Mouse (Mus musculus) hindbrain, embryonic 16.5 days (tissue): ENCODE measurements around the gene Noa1. TPM values are rescaled to one million over a fixed set of nuclear protein-coding genes. Genes with fewer than 3 reads are reported as not detected.

Source experiments
- ATAC-seq: fragments of 200-750 bp; cut with Nextera tagmentation; 2 replicates; pipeline ENCODE4 v1.8.0; 2017; ENCODE audit warnings: moderate TSS enrichment, moderate library complexity
- H3K27ac ChIP-seq: fragments of 300-500 bp; sonication (generic); 2 replicates; pipeline ENCODE4 v1.5.1; 2014; ENCODE audit warnings: low read depth, mild to moderate bottlenecking, control low read depth, low read length, moderate library complexity
- H3K27me3 ChIP-seq: fragments of 300-500 bp; sonication (generic); replicated peaks from 2 replicates; pipeline ENCODE4 v1.6.1; 2014; ENCODE audit warnings: low read length; ENCODE audit not compliant: control insufficient read depth, insufficient read depth
- H3K36me3 ChIP-seq: fragments of 300-500 bp; sonication (generic); 2 replicates; pipeline ENCODE4 v1.6.1; 2014; ENCODE audit warnings: mild to moderate bottlenecking, low read length, moderate library complexity, mixed read lengths; ENCODE audit not compliant: control insufficient read depth, insufficient read depth
- H3K4me1 ChIP-seq: fragments of 300-500 bp; sonication (generic); 2 replicates; pipeline ENCODE4 v1.6.1; 2014; ENCODE audit warnings: low read depth, low read length; ENCODE audit not compliant: control insufficient read depth, insufficient read depth
- H3K4me2 ChIP-seq: fragments of 300-500 bp; sonication (generic); 2 replicates; pipeline ENCODE4 v1.6.1; 2014; ENCODE audit warnings: mild to moderate bottlenecking, low read length, control low read depth, moderate library complexity
- H3K4me3 ChIP-seq: fragments of 300-500 bp; sonication (generic); 2 replicates; pipeline ENCODE4 v1.5.1; 2014; ENCODE audit warnings: mild to moderate bottlenecking, low read length, control low read depth, moderate library complexity
- H3K9ac ChIP-seq: fragments of 300-500 bp; sonication (generic); 2 replicates; pipeline ENCODE4 v1.6.1; 2014; ENCODE audit warnings: low read depth, mild to moderate bottlenecking, control low read depth, low read length, moderate library complexity
- H3K9me3 ChIP-seq: fragments of 300-500 bp; sonication (generic); 2 replicates; pipeline ENCODE4 v1.6.1; 2014; ENCODE audit warnings: mild to moderate bottlenecking, low read length, moderate library complexity; ENCODE audit not compliant: control insufficient read depth
- WGBS: fragments of 180-500 bp; shearing (Covaris S2); extraction: QIAGEN DNeasy Blood & Tissue Kit; methylation state at CpG from one replicate; pipeline ENCODE4 v1.1.7; 2014; 5-methylcytosine and 5-hydroxymethylcytosine counted together
- polyA plus RNA-seq: library from polyadenylated mRNA; unstranded; fragments of >200 nt; fragmentation: Nextera tagmentation; extraction: Ambion mirVana; gene quantifications from 2 replicates; pipeline ENCODE4 v1.2.1, GENCODE M21; 2015

The Noa1 gene
- polyA plus RNA-seq, 1 experiment from 2014 or later = 34.7 TPM

GRCm38 (mm10) chr5:77340033-77340432 is 30.1 kb upstream of the Noa1 start:
- H3K36me3 ChIP-seq = peaks cover 38% of the 10 kb centered on the region
- H3K9me3 ChIP-seq = no peaks in the 10 kb centered on the region
- no peaks in the 10 kb centered on the region for H3K27me3 ChIP-seq
- no peak for ATAC-seq
- no peaks in the 10 kb centered on the region for H3K4me1 ChIP-seq
- no peak overlapping the region for H3K4me2 ChIP-seq
- H3K27ac ChIP-seq = no peak overlapping the region
- 91% methylated on average over 4 of the region's 4 CpGs for WGBS
- no peak overlapping the region for H3K4me3 ChIP-seq
- no peak overlapping the region for H3K9ac ChIP-seq

- Histone ChIP-seq H3K9me3 (no peaks in the 10 kb centered on the region), H3K4me2 (no peak overlapping the region), H3K4me1 (no peaks in the 10 kb centered on the region), H3K27ac (no peak overlapping the region), H3K27me3 (no peaks in the 10 kb centered on the region), H3K36me3 (peaks cover 59% of the 10 kb centered on the region), H3K4me3 (no peak overlapping the region), H3K9ac (no peak overlapping the region)
- ATAC-seq = no peak
- 84% methylated on average over 5 of the region's 5 CpGs for WGBS
These were observed 20.3 kb upstream of the Noa1 start for GRCm38 (mm10) chr5:77330154-77330553.

- H3K9me3 ChIP-seq = no peaks in the 10 kb centered on the region
- WGBS = 86% methylated on average over 1 of the region's 1 CpGs
- no peak overlapping the region for H3K4me3 ChIP-seq
- H3K4me2 ChIP-seq = no peak overlapping the region
- H3K27ac ChIP-seq = no peak overlapping the region
- no peak overlapping the region for H3K9ac ChIP-seq
- peaks cover 53% of the 10 kb centered on the region for H3K36me3 ChIP-seq
- no peaks in the 10 kb centered on the region for H3K27me3 ChIP-seq
- no peaks in the 10 kb centered on the region for H3K4me1 ChIP-seq
- no peak for ATAC-seq
These were observed 15.1 kb upstream of the Noa1 start for GRCm38 (mm10) chr5:77324936-77325335.

GRCm38 (mm10) chr5:77314986-77315385 is 5.1 kb upstream of the Noa1 start:
- Histone ChIP-seq H3K4me1 (peaks cover 10% of the 10 kb centered on the region), H3K4me3 (no peak overlapping the region), H3K4me2 (no peak overlapping the region), H3K9ac (no peak overlapping the region), H3K36me3 (peaks cover 6% of the 10 kb centered on the region), H3K27me3 (no peaks in the 10 kb centered on the region), H3K9me3 (no peaks in the 10 kb centered on the region), H3K27ac (no peak overlapping the region)
- ATAC-seq = no peak
- 91% methylated on average over 6 of the region's 6 CpGs for WGBS

GRCm38 (mm10) chr5:77314206-77314605 is 4.3 kb upstream of the Noa1 start:
- ATAC-seq = no peak
- Histone ChIP-seq H3K36me3 (peaks cover 4% of the 10 kb centered on the region; the same call in 1 of the 2 replicates), H3K27me3 (no peaks in the 10 kb centered on the region), H3K4me2 (no peak overlapping the region), H3K27ac (no peak overlapping the region), H3K9ac (no peak overlapping the region), H3K4me3 (no peak overlapping the region), H3K4me1 (peaks cover 10% of the 10 kb centered on the region), H3K9me3 (no peaks in the 10 kb centered on the region)
- 96% methylated on average over 4 of the region's 4 CpGs for WGBS

- H3K36me3 ChIP-seq = peaks cover 17% of the 10 kb centered on the region
- peak overlapping the region; percentile 97 for H3K4me2 ChIP-seq
- no peaks in the 10 kb centered on the region for H3K27me3 ChIP-seq
- H3K9ac ChIP-seq = peak overlapping the region; percentile 88
- peaks cover 25% of the 10 kb centered on the region for H3K4me1 ChIP-seq
- H3K27ac ChIP-seq = peak overlapping the region; percentile 94
- H3K9me3 ChIP-seq = no peaks in the 10 kb centered on the region
- H3K4me3 ChIP-seq = peak overlapping the region; percentile 97
- ATAC-seq = peak; percentile 22
- WGBS = under 1% methylated on average over 71 of the region's 76 CpGs
These were observed 605 bp downstream of the Noa1 start for GRCm38 (mm10) chr5:77309051-77309906.

GRCm38 (mm10) chr5:77307821-77308553 is 1.9 kb downstream of the Noa1 start:
- Histone ChIP-seq H3K4me2 (peak overlapping the region; percentile 97), H3K9ac (peak overlapping the region; percentile 25; the same call in 1 of the 2 replicates), H3K27ac (no peak overlapping the region), H3K9me3 (no peaks in the 10 kb centered on the region), H3K4me1 (peaks cover 25% of the 10 kb centered on the region), H3K4me3 (peak overlapping the region; percentile 97), H3K27me3 (no peaks in the 10 kb centered on the region), H3K36me3 (peaks cover 19% of the 10 kb centered on the region)
- ATAC-seq = no peak
- WGBS = 82% methylated on average over 5 of the region's 5 CpGs

GRCm38 (mm10) chr5:77301296-77301903 is 8.5 kb downstream of the Noa1 start:
- no peak overlapping the region for H3K4me2 ChIP-seq
- no peaks in the 10 kb centered on the region for H3K9me3 ChIP-seq
- H3K27ac ChIP-seq = no peak overlapping the region
- H3K36me3 ChIP-seq = peaks cover 21% of the 10 kb centered on the region
- ATAC-seq = no peak
- H3K4me1 ChIP-seq = no peaks in the 10 kb centered on the region
- H3K9ac ChIP-seq = no peak overlapping the region
- H3K27me3 ChIP-seq = no peaks in the 10 kb centered on the region
- no peak overlapping the region for H3K4me3 ChIP-seq
- 95% methylated on average over 6 of the region's 6 CpGs for WGBS

GRCm38 (mm10) chr5:77299486-77299885 is 10.4 kb downstream of the Noa1 start:
- peaks cover 12% of the 10 kb centered on the region for H3K36me3 ChIP-seq
- ATAC-seq = no peak
- WGBS = 93% methylated on average over 2 of the region's 2 CpGs
- H3K4me2 ChIP-seq = no peak overlapping the region
- H3K27ac ChIP-seq = no peak overlapping the region
- no peaks in the 10 kb centered on the region for H3K9me3 ChIP-seq
- no peak overlapping the region for H3K4me3 ChIP-seq
- no peaks in the 10 kb centered on the region for H3K27me3 ChIP-seq
- H3K4me1 ChIP-seq = no peaks in the 10 kb centered on the region
- no peak overlapping the region for H3K9ac ChIP-seq
